ENCODE assay signal across 35 mouse cellular contexts in genomic region chr12:38468191-38468590, GRCm38 (mm10).
"Had no signal": no experiment of that assay in that cellular context is flagged by ENCODE, and none has a peak within 500 bp of the region (broad histone marks: within the 10 kb centered on the region; RNA-seq: fewer than 3 reads in every experiment).

No protein-coding gene starts in this region.

- H3K36me3 ChIP-seq: heart, embryonic 10.5 days; heart, embryonic 12.5 days; heart, embryonic 13.5 days; heart, embryonic 15.5 days; hindbrain, embryonic 10.5 days; hindbrain, embryonic 12.5 days; hindbrain, embryonic 13.5 days; hindbrain, embryonic 15.5 days; intestine, embryonic 15.5 days; kidney, embryonic 15.5 days had no signal

- H3K27me3 ChIP-seq: heart, embryonic 12.5 days; heart, embryonic 13.5 days; heart, embryonic 15.5 days; hindbrain, embryonic 12.5 days; hindbrain, embryonic 13.5 days; hindbrain, embryonic 15.5 days; intestine, embryonic 15.5 days; kidney, embryonic 15.5 days had no signal

- H3K4me2 ChIP-seq: heart, embryonic 11.5 days; heart, embryonic 12.5 days; heart, embryonic 13.5 days; heart, embryonic 15.5 days; hindbrain, embryonic 12.5 days; hindbrain, embryonic 13.5 days; hindbrain, embryonic 14.5 days; hindbrain, embryonic 15.5 days; intestine, embryonic 15.5 days; kidney, embryonic 15.5 days had no signal

- ATAC-seq: hindbrain, embryonic 16.5 days; hindbrain, postnatal 0 days; inflammation-experienced regulatory T-cells, adult 6 months; intestine, embryonic 15.5 days; intestine, embryonic 16.5 days; intestine, postnatal 0 days had no signal

- H3K27ac ChIP-seq: heart, adult 2 months; heart, embryonic 10.5 days; heart, embryonic 13.5 days; heart, embryonic 15.5 days; hindbrain, embryonic 10.5 days; hindbrain, embryonic 12.5 days; hindbrain, embryonic 13.5 days; hindbrain, embryonic 14.5 days; hindbrain, embryonic 15.5 days; hindbrain, postnatal 0 days; intestine, embryonic 15.5 days; kidney, embryonic 15.5 days; kidney, postnatal 0 days; layer of hippocampus, adult 2 months had no signal

- DNase-seq: heart, adult 2 months; heart, postnatal 10 days; heart, postnatal 14 days; heart, postnatal 36 days; heart, postnatal 4 days; kidney, adult 11 months; kidney, adult 18-20 months; kidney, adult 2 months; kidney, adult 8-10 months; kidney, adult 9 months; kidney, postnatal 10 days; kidney, postnatal 14 days; kidney, postnatal 25 days; kidney, postnatal 36 days; kidney, postnatal 4 days; layer of hippocampus, adult 9-11 months had no signal

- H3K4me3 ChIP-seq: heart, adult 2 months; heart, embryonic 10.5 days; heart, embryonic 12.5 days; heart, embryonic 13.5 days; heart, embryonic 15.5 days; hindbrain, embryonic 10.5 days; hindbrain, embryonic 12.5 days; hindbrain, embryonic 13.5 days; hindbrain, embryonic 15.5 days; intestine, embryonic 15.5 days; kidney, embryonic 15.5 days; layer of hippocampus, adult 2 months had no signal

- H3K4me1 ChIP-seq: heart, embryonic 10.5 days; heart, embryonic 12.5 days; heart, embryonic 13.5 days; heart, embryonic 15.5 days; hindbrain, embryonic 10.5 days; hindbrain, embryonic 12.5 days; hindbrain, embryonic 13.5 days; hindbrain, embryonic 15.5 days; intestine, embryonic 15.5 days; kidney, embryonic 15.5 days had no signal

- H3K9me3 ChIP-seq: heart, embryonic 10.5 days; heart, embryonic 13.5 days; heart, embryonic 15.5 days; hindbrain, embryonic 10.5 days; hindbrain, embryonic 12.5 days; hindbrain, embryonic 13.5 days; hindbrain, embryonic 15.5 days; intestine, embryonic 15.5 days; kidney, embryonic 15.5 days had no signal

- H3K9ac ChIP-seq: heart, embryonic 12.5 days; heart, embryonic 13.5 days; heart, embryonic 15.5 days; hindbrain, embryonic 12.5 days; hindbrain, embryonic 13.5 days; hindbrain, embryonic 14.5 days; hindbrain, embryonic 15.5 days; intestine, embryonic 15.5 days; kidney, embryonic 15.5 days had no signal
